Mouse (Mus musculus): ENCODE results near the gene Ttc9b.

DNA sequence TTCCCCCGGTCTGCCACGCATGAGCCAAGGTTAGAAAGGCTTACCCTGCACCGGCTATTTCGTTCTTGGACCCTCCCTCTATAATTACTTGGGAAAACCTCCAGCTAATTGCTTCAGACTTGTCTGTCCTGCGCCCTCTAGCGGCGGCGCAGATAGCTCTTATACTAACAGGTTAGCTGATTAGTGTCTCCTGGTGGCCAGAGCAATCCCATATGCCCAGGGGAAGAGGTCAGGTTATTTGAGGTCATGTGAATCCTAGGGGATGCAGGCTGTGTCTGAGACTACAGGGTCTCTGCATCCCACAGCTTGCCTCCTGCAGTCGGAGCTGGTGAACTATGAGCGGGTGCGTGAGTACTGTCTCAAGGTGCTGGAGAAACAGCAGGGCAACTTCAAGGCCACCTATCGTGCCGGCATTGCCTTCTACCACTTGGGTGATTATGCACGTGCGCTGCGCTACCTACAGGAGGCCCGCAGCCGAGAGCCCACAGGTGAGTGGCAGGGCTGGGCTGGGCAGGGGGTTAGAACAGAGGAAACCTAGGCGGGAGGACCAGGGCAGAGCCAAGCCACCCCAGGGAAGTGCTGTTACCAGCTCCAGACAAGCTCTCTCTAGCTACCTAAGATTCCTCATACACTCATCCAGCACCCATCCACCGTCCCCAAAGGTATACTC is 1.0 kb downstream of the Ttc9b start:
- TF ChIP-seq ZC3H11A (IDR thresholded peaks at IDR 0.05; ENCODE audit: borderline replicate concordance, low read depth, low read length) (no peak), MAFK (IDR thresholded peaks at IDR 0.05; ENCODE audit: insufficient read depth, low read depth, low read length) (no peak), HCFC1 (IDR thresholded peaks at IDR 0.05; ENCODE audit: borderline replicate concordance, insufficient read depth, low read length) (no peak), ZNF384 (IDR thresholded peaks at IDR 0.05; ENCODE audit: low read depth, low read length) (no peak), CHD2 (IDR thresholded peaks at IDR 0.05; ENCODE audit: low read depth, low read length) (no peak)

Measured in ES-E14 (cell line).